29 mouse cellular contexts compared by ENCODE assay signal in the genomic region with DNA sequence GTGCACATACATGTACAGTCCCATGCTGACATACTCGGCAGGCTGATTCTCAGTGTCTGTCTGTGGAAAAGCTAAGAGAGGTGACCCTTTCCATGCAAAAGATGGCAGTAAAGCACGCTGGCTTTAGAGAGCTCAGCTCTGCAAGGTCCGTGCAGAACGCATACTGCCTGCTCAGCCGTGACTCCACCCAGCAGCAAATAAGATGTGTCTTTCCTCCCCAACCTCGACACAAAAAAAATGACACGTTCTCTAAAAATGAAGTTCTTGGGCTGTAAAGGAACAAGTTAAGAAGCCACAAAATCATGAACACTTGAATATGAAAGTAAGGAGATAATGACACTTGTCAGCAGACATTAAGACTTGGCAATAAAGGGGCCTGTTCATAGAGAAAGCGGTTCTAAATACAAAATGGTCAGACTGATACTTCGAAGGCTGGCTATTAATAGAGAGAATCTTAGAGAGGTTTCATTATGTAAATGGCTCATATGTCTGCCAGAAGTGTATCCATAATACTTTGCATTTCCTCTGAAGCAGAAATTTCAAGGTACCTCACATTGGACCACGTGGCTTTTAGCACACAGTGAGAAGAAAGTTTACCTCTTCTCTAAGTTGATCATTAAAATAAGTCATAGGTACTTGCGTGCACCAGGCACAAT.
"Had no signal": no experiment of that assay in that cellular context is flagged by ENCODE, and none has a peak within 500 bp of the region (broad histone marks: within the 10 kb centered on the region; RNA-seq: fewer than 3 reads in every experiment).

No protein-coding gene starts in this region.

- H3K4me1 ChIP-seq: limb, embryonic 10.5 days; liver, embryonic 12.5 days; liver, embryonic 15.5 days; midbrain, embryonic 10.5 days; midbrain, embryonic 12.5 days; midbrain, embryonic 13.5 days; midbrain, embryonic 15.5 days had no signal

- DNase-seq: left cerebral cortex, postnatal 4 days; liver; liver, embryonic 13.5 days; liver, postnatal 0 days; lung, adult 18-20 months; lung, adult 2 months; lung, embryonic 14.5 days; lung, postnatal 10 days; lung, postnatal 14 days; lung, postnatal 36 days; lung, postnatal 4 days; midbrain, embryonic 14.5 days had no signal

- H3K4me3 ChIP-seq: limb, embryonic 10.5 days; limb, embryonic 12.5 days; limb, embryonic 13.5 days; limb, embryonic 15.5 days; liver, embryonic 12.5 days; liver, embryonic 13.5 days; liver, embryonic 15.5 days; lung, embryonic 15.5 days; megakaryocyte, embryonic 14.5 days; midbrain, embryonic 10.5 days; midbrain, embryonic 12.5 days; midbrain, embryonic 13.5 days; midbrain, embryonic 15.5 days; myocyte had no signal

- H3K36me3 ChIP-seq: limb, embryonic 10.5 days; limb, embryonic 12.5 days; lung, embryonic 15.5 days; midbrain, embryonic 10.5 days; midbrain, embryonic 12.5 days; midbrain, embryonic 13.5 days; midbrain, embryonic 15.5 days had no signal

- H3K9me3 ChIP-seq: limb, embryonic 10.5 days; limb, embryonic 12.5 days; limb, embryonic 13.5 days; limb, embryonic 15.5 days; liver, embryonic 12.5 days; liver, embryonic 13.5 days; liver, embryonic 15.5 days; lung, embryonic 15.5 days; midbrain, embryonic 12.5 days; midbrain, embryonic 13.5 days; midbrain, embryonic 15.5 days had no signal

- H3K4me2 ChIP-seq: limb, embryonic 12.5 days; limb, embryonic 13.5 days; limb, embryonic 15.5 days; liver, embryonic 11.5 days; liver, embryonic 12.5 days; liver, embryonic 13.5 days; liver, embryonic 15.5 days; lung, embryonic 14.5 days; lung, embryonic 15.5 days; midbrain, embryonic 11.5 days; midbrain, embryonic 12.5 days; midbrain, embryonic 13.5 days; midbrain, embryonic 15.5 days had no signal

- H3K27me3 ChIP-seq: limb, embryonic 12.5 days; limb, embryonic 13.5 days; limb, embryonic 15.5 days; liver, embryonic 12.5 days; liver, embryonic 13.5 days; liver, embryonic 15.5 days; lung, embryonic 15.5 days; megakaryocyte, embryonic 14.5 days; midbrain, embryonic 12.5 days; midbrain, embryonic 13.5 days; midbrain, embryonic 15.5 days had no signal

- H3K9ac ChIP-seq: limb, embryonic 12.5 days; limb, embryonic 13.5 days; limb, embryonic 15.5 days; liver, embryonic 12.5 days; liver, embryonic 13.5 days; liver, embryonic 14.5 days; liver, embryonic 15.5 days; liver, postnatal 0 days; lung, embryonic 14.5 days; lung, embryonic 15.5 days; midbrain, embryonic 12.5 days; midbrain, embryonic 13.5 days; midbrain, embryonic 15.5 days had no signal

- H3K27ac ChIP-seq: limb, embryonic 10.5 days; limb, embryonic 12.5 days; limb, embryonic 13.5 days; limb, embryonic 15.5 days; liver, embryonic 12.5 days; liver, embryonic 13.5 days; liver, embryonic 14.5 days; liver, embryonic 15.5 days; lung, embryonic 15.5 days; macrophage; midbrain, embryonic 10.5 days; midbrain, embryonic 12.5 days; midbrain, embryonic 13.5 days; midbrain, embryonic 15.5 days had no signal
